Mouse (Mus musculus) forebrain, embryonic 16.5 days (tissue): ENCODE results near the gene Atp6v0d1. TPM values are rescaled to one million over a fixed set of nuclear protein-coding genes. Genes with fewer than 3 reads are reported as not detected.

Experiments
- ATAC-seq: fragments of 200-750 bp; cut with Nextera tagmentation; 2 replicates; pipeline ENCODE4 v1.8.0; 2017; ENCODE audit warnings: mild to moderate bottlenecking, moderate library complexity
- H3K27ac ChIP-seq: fragments of 300-500 bp; sonication (generic); 2 replicates; pipeline ENCODE4 v1.5.1; 2014; ENCODE audit warnings: low read length, control low read depth
- H3K27me3 ChIP-seq: fragments of 300-500 bp; sonication (generic); replicated peaks from 2 replicates; pipeline ENCODE4 v1.6.1; 2014; ENCODE audit warnings: low read length; ENCODE audit not compliant: control insufficient read depth, insufficient read depth
- H3K36me3 ChIP-seq: fragments of 300-500 bp; sonication (generic); 2 replicates; pipeline ENCODE4 v1.6.1; 2014; ENCODE audit not compliant: control insufficient read depth, insufficient read depth
- H3K4me1 ChIP-seq: fragments of 300-500 bp; sonication (generic); replicated peaks from 2 replicates; pipeline ENCODE4 v1.6.1; 2014; ENCODE audit warnings: low read length; ENCODE audit not compliant: control insufficient read depth, insufficient read depth
- H3K4me2 ChIP-seq: fragments of 300-500 bp; sonication (generic); 2 replicates; pipeline ENCODE4 v1.6.1; 2014; ENCODE audit warnings: mild to moderate bottlenecking, low read length, control low read depth
- H3K4me3 ChIP-seq: fragments of 300-500 bp; sonication (generic); replicated peaks from 2 replicates; pipeline ENCODE4 v1.5.1; 2014; ENCODE audit warnings: mild to moderate bottlenecking, low read length, control low read depth
- H3K9ac ChIP-seq: fragments of 300-500 bp; sonication (generic); replicated peaks from 2 replicates; pipeline ENCODE4 v1.6.1; 2014; ENCODE audit warnings: low read depth, low read length, control low read depth
- H3K9me3 ChIP-seq: fragments of 300-500 bp; sonication (generic); 2 replicates; pipeline ENCODE4 v1.6.1; 2016; ENCODE audit warnings: low read length; ENCODE audit not compliant: control insufficient read depth
- WGBS: fragments of 180-500 bp; shearing (Covaris S2); extraction: QIAGEN DNeasy Blood & Tissue Kit; methylation state at CpG from one replicate; pipeline ENCODE4 v1.1.7; 2014; 5-methylcytosine and 5-hydroxymethylcytosine counted together
- polyA plus RNA-seq: library from polyadenylated mRNA; unstranded; fragments of >200 nt; fragmentation: Nextera tagmentation; extraction: Ambion mirVana; gene quantifications from 2 replicates; pipeline ENCODE4 v1.2.1, GENCODE M21; 2015

Gene Atp6v0d1
- polyA plus RNA-seq, 1 experiment from 2014 or later = 203 TPM

GRCm38 (mm10) chr8:105520521-105520920 lies 45.3 kb downstream of the Atp6v0d1 start:
- no peak overlapping the region for H3K4me2 ChIP-seq
- no peak for ATAC-seq
- H3K9ac ChIP-seq = no peak overlapping the region
- no peak overlapping the region for H3K4me3 ChIP-seq
- peaks cover 6% of the 10 kb centered on the region; the same call in 1 of the 2 replicates for H3K36me3 ChIP-seq
- 34% methylated on average over 5 of the region's 5 CpGs for WGBS
- no peaks in the 10 kb centered on the region for H3K9me3 ChIP-seq
- peaks cover 22% of the 10 kb centered on the region for H3K27me3 ChIP-seq
- H3K4me1 ChIP-seq = peaks cover 20% of the 10 kb centered on the region
- H3K27ac ChIP-seq = no peak overlapping the region

- Histone ChIP-seq H3K27me3 (peaks cover 22% of the 10 kb centered on the region), H3K9ac (no peak overlapping the region), H3K36me3 (0 out of 2 replicates have a peak, but pooled peaks cover 2% of the 10 kb centered on the region), H3K4me1 (peaks cover 20% of the 10 kb centered on the region), H3K27ac (no peak overlapping the region), H3K9me3 (no peaks in the 10 kb centered on the region), H3K4me3 (no peak overlapping the region), H3K4me2 (peak overlapping the region; percentile 98)
- ATAC-seq = no peak
- WGBS = 6% methylated on average over 2 of the region's 2 CpGs
Measured at GRCm38 (mm10) chr8:105519591-105519990, 46.3 kb downstream of the Atp6v0d1 start.

GRCm38 (mm10) chr8:105518436-105519313 lies 47.2 kb downstream of the Atp6v0d1 start, which contains the start of gene Hsd11b2:
Hsd11b2 (plus strand) TSS chr8:105518755.
- Histone ChIP-seq H3K4me2 (peak within 1 kb of the TSS; percentile 98), H3K4me3 (peak within 1 kb of the TSS; percentile 54), H3K27ac (no peak within 1 kb of the TSS), H3K9ac (peak within 1 kb of the TSS; percentile 59), H3K36me3 (no peaks in the 10 kb centered on the region), H3K9me3 (no peaks in the 10 kb centered on the region), H3K27me3 (peaks cover 22% of the 10 kb centered on the region), H3K4me1 (peaks cover 20% of the 10 kb centered on the region)
- peak; percentile 75 for ATAC-seq
- under 1% methylated on average over 67 of the region's 68 CpGs for WGBS

GRCm38 (mm10) chr8:105517346-105517745 lies 48.5 kb downstream of the Atp6v0d1 start:
- 45% methylated on average over 8 of the region's 8 CpGs for WGBS
- Histone ChIP-seq H3K4me2 (no peak overlapping the region), H3K36me3 (no peaks in the 10 kb centered on the region), H3K9me3 (no peaks in the 10 kb centered on the region), H3K4me1 (peaks cover 20% of the 10 kb centered on the region), H3K27me3 (peaks cover 22% of the 10 kb centered on the region), H3K9ac (no peak overlapping the region), H3K4me3 (no peak overlapping the region), H3K27ac (no peak overlapping the region)
- ATAC-seq = no peak

GRCm38 (mm10) chr8:105516018-105516645 lies 49.7 kb downstream of the Atp6v0d1 start:
- Histone ChIP-seq H3K4me3 (no peak overlapping the region), H3K27ac (no peak overlapping the region), H3K9ac (no peak overlapping the region; the same call in 1 of the 2 replicates), H3K9me3 (no peaks in the 10 kb centered on the region), H3K36me3 (no peaks in the 10 kb centered on the region), H3K27me3 (peaks cover 22% of the 10 kb centered on the region), H3K4me2 (peak overlapping the region; percentile 35), H3K4me1 (peaks cover 20% of the 10 kb centered on the region)
- peak; percentile 48 for ATAC-seq
- 8% methylated on average over 12 of the region's 12 CpGs for WGBS

- Histone ChIP-seq H3K36me3 (no peaks in the 10 kb centered on the region), H3K9ac (no peak overlapping the region), H3K4me2 (no peak overlapping the region), H3K4me1 (peaks cover 20% of the 10 kb centered on the region), H3K27me3 (peaks cover 22% of the 10 kb centered on the region), H3K27ac (no peak overlapping the region), H3K9me3 (no peaks in the 10 kb centered on the region), H3K4me3 (no peak overlapping the region)
- no peak for ATAC-seq
- 80% methylated on average over 5 of the region's 5 CpGs for WGBS
Measured at GRCm38 (mm10) chr8:105514656-105515055, 51.2 kb downstream of the Atp6v0d1 start.

- H3K4me1 ChIP-seq = peaks cover 18% of the 10 kb centered on the region
- no peak overlapping the region for H3K9ac ChIP-seq
- no peak for ATAC-seq
- no peak overlapping the region for H3K4me3 ChIP-seq
- no peaks in the 10 kb centered on the region for H3K9me3 ChIP-seq
- 90% methylated on average over 6 of the region's 6 CpGs for WGBS
- H3K27ac ChIP-seq = no peak overlapping the region
- H3K36me3 ChIP-seq = no peaks in the 10 kb centered on the region
- peaks cover 19% of the 10 kb centered on the region for H3K27me3 ChIP-seq
- no peak overlapping the region for H3K4me2 ChIP-seq
Measured at GRCm38 (mm10) chr8:105514194-105514593, 51.7 kb downstream of the Atp6v0d1 start.

GRCm38 (mm10) chr8:105509997-105510735 lies 55.7 kb downstream of the Atp6v0d1 start:
- no peaks in the 10 kb centered on the region for H3K9me3 ChIP-seq
- no peak overlapping the region for H3K4me3 ChIP-seq
- no peak overlapping the region for H3K9ac ChIP-seq
- WGBS = 60% methylated on average over 12 of the region's 12 CpGs
- H3K4me2 ChIP-seq = no peak overlapping the region
- ATAC-seq = no peak
- no peaks in the 10 kb centered on the region for H3K36me3 ChIP-seq
- no peaks in the 10 kb centered on the region for H3K27me3 ChIP-seq
- H3K4me1 ChIP-seq = no peaks in the 10 kb centered on the region
- no peak overlapping the region for H3K27ac ChIP-seq

- no peak for ATAC-seq
- Histone ChIP-seq H3K4me1 (no peaks in the 10 kb centered on the region), H3K4me2 (no peak overlapping the region), H3K27me3 (no peaks in the 10 kb centered on the region), H3K9me3 (no peaks in the 10 kb centered on the region), H3K4me3 (no peak overlapping the region), H3K9ac (no peak overlapping the region), H3K27ac (no peak overlapping the region), H3K36me3 (no peaks in the 10 kb centered on the region)
- 50% methylated on average over 1 of the region's 2 CpGs for WGBS
Measured at GRCm38 (mm10) chr8:105508758-105509157, 57.1 kb downstream of the Atp6v0d1 start.
